Comparison of ENCODE assay signal across 19 mouse cellular contexts in genomic region chr8:28400141-28400540, GRCm38 (mm10).
DNase-seq lines count a peak whose midpoint lies in the region; ATAC-seq and TF ChIP-seq lines count a peak whose summit lies in the region.
"Had no signal": no experiment of that assay in that cellular context is flagged by ENCODE, and none has a peak within 500 bp of the region (broad histone marks: within the 10 kb centered on the region; RNA-seq: fewer than 3 reads in every experiment).

No protein-coding gene starts in this region.

- H3K79me2 ChIP-seq in heart, adult 2 months (replicated peaks; ENCODE audit: control insufficient read depth, insufficient read depth, low read length), result no peaks in the 10 kb centered on the region

- TF ChIP-seq CTCF in heart, adult 2 months (IDR thresholded peaks at IDR 0.05), result no peak
- TF ChIP-seq CTCF in brain, embryonic 14.5 days (IDR thresholded peaks at IDR 0.05; ENCODE audit: borderline replicate concordance, extremely low read depth, insufficient read depth, insufficient read length), result no peak

- H3K4me1 ChIP-seq in heart, embryonic 11.5 days (ENCODE audit: control insufficient read depth, insufficient read depth, low read length), result peaks cover 4% of the 10 kb centered on the region; the same call in 1 of the 2 replicates
- peaks cover 7% of the 10 kb centered on the region; the same call in 1 of the 2 replicates for H3K4me1 ChIP-seq in heart, embryonic 15.5 days (replicated peaks)
- H3K4me1 ChIP-seq in heart, adult 2 months (ENCODE audit: control insufficient read depth, insufficient read depth, low read length), result no peaks in the 10 kb centered on the region
- H3K4me1 ChIP-seq in midbrain, embryonic 10.5 days, result no peaks in the 10 kb centered on the region
- H3K4me1 ChIP-seq: heart, embryonic 10.5 days; hindbrain, embryonic 13.5 days; intestine, embryonic 15.5 days had no signal

- H3K4me2 ChIP-seq in heart, embryonic 11.5 days, result no peak overlapping the region
- no peak overlapping the region for H3K4me2 ChIP-seq in heart, embryonic 15.5 days
- H3K4me2 ChIP-seq: forebrain, embryonic 13.5 days; hindbrain, embryonic 13.5 days; intestine, embryonic 15.5 days had no signal

- H3K27me3 ChIP-seq in heart, embryonic 11.5 days (ENCODE audit: control insufficient read depth, insufficient read depth, low read length), result no peaks in the 10 kb centered on the region
- H3K27me3 ChIP-seq in heart, embryonic 15.5 days, result no peaks in the 10 kb centered on the region
- no peaks in the 10 kb centered on the region for H3K27me3 ChIP-seq in heart, adult 2 months (ENCODE audit: control insufficient read depth, insufficient read depth, low read length)
- H3K27me3 ChIP-seq in midbrain, embryonic 10.5 days (ENCODE audit: low read depth, poor library complexity, severe bottlenecking), result no peaks in the 10 kb centered on the region
- H3K27me3 ChIP-seq: forebrain, embryonic 13.5 days; hindbrain, embryonic 13.5 days; intestine, embryonic 15.5 days had no signal

- H3K4me3 ChIP-seq in heart, embryonic 11.5 days (ENCODE audit: low read depth, low read length), result no peak overlapping the region
- H3K4me3 ChIP-seq in heart, embryonic 15.5 days, result no peak overlapping the region
- H3K4me3 ChIP-seq in heart, adult 2 months, result no peak overlapping the region
- H3K4me3 ChIP-seq in midbrain, embryonic 10.5 days, result no peak overlapping the region
- H3K4me3 ChIP-seq: forebrain, embryonic 13.5 days; heart, embryonic 10.5 days; hindbrain, embryonic 13.5 days; intestine, embryonic 15.5 days had no signal

- no peak for TF ChIP-seq EP300 in heart, adult 2 months (IDR thresholded peaks at IDR 0.05; ENCODE audit: insufficient read depth, low read depth, low read length)

- H3K36me3 ChIP-seq in heart, embryonic 11.5 days (ENCODE audit: control insufficient read depth, insufficient read depth, low read length), result no peaks in the 10 kb centered on the region
- no peaks in the 10 kb centered on the region for H3K36me3 ChIP-seq in heart, embryonic 15.5 days
- H3K36me3 ChIP-seq in heart, adult 2 months (ENCODE audit: control insufficient read depth, insufficient read depth, low read length), result no peaks in the 10 kb centered on the region
- H3K36me3 ChIP-seq in midbrain, embryonic 10.5 days, result no peaks in the 10 kb centered on the region
- H3K36me3 ChIP-seq: heart, embryonic 10.5 days; hindbrain, embryonic 13.5 days; intestine, embryonic 15.5 days had no signal

- 0 out of 2 replicates have a peak overlapping the region, but pooled peaks have one; percentile 7 for H3K27ac ChIP-seq in heart, embryonic 11.5 days (ENCODE audit: low read depth, low read length)
- H3K27ac ChIP-seq in heart, embryonic 15.5 days, result peak overlapping the region; percentile 57
- H3K27ac ChIP-seq in heart, adult 2 months, result no peak overlapping the region
- H3K27ac ChIP-seq in midbrain, embryonic 10.5 days (replicated peaks), result no peak overlapping the region
- H3K27ac ChIP-seq: forebrain, embryonic 13.5 days; heart, embryonic 10.5 days; hindbrain, embryonic 13.5 days; intestine, embryonic 15.5 days had no signal

- intact Hi-C loops in heart, postnatal 25 days (cut with DNase I), result no loop called here
- intact Hi-C loops in heart, adult 2 months (cut with DNase I), result no loop called here

- WGBS in heart, embryonic 11.5 days (ENCODE audit: insufficient replicate concordance), result 31% methylated on average over 1 of the region's 1 CpGs
- WGBS in heart, embryonic 15.5 days, result 18% methylated on average over 1 of the region's 1 CpGs
- WGBS in heart, adult 2 months, result 36% methylated on average over 1 of the region's 1 CpGs
- WGBS in midbrain, embryonic 10.5 days, result 76% methylated on average over 1 of the region's 1 CpGs

- no peak for ATAC-seq in heart, embryonic 11.5 days (replicated peaks; ENCODE audit: insufficient number of reproducible peaks, low FRiP score, low TSS enrichment)
- no peak for ATAC-seq in heart, embryonic 15.5 days (replicated peaks; ENCODE audit: insufficient number of reproducible peaks, insufficient read depth, low FRiP score, low read depth)
- ATAC-seq: forebrain, embryonic 13.5 days; intestine, embryonic 15.5 days had no signal

- no peak for DNase-seq in heart, postnatal 25 days (ENCODE audit: low spot score)
- DNase-seq in heart, adult 2 months, result no peak
- peak; percentile 20 for DNase-seq in brain, adult 2 months (ENCODE audit: low read depth, low spot score)
- peak; percentile 62 for DNase-seq in brain, embryonic 14.5 days (ENCODE audit: low read depth)
- no peak for DNase-seq in adrenal gland, postnatal 25 days
- no peak for DNase-seq in midbrain, embryonic 10.5 days (ENCODE audit: low spot score)
- DNase-seq: adrenal gland, adult 2 months; adrenal gland, postnatal 36 days; cerebellum, adult 11-12 months; cerebellum, adult 9-10 months; cerebellum, postnatal 25 days; gastrocnemius, postnatal 14 days; kidney, adult 18-20 months had no signal

- H3K9me3 ChIP-seq in heart, embryonic 11.5 days (replicated peaks; ENCODE audit: control insufficient read depth, low read length), result no peaks in the 10 kb centered on the region
- no peaks in the 10 kb centered on the region for H3K9me3 ChIP-seq in heart, embryonic 15.5 days (replicated peaks)
- no peaks in the 10 kb centered on the region for H3K9me3 ChIP-seq in midbrain, embryonic 10.5 days (replicated peaks)
- H3K9me3 ChIP-seq: forebrain, embryonic 13.5 days; heart, embryonic 10.5 days; hindbrain, embryonic 13.5 days; intestine, embryonic 15.5 days had no signal

- no peak for TF ChIP-seq POLR2A in heart, adult 2 months (IDR thresholded peaks at IDR 0.05; ENCODE audit: insufficient read depth, low read depth, low read length)
- no peak for TF ChIP-seq POLR2A in brain, embryonic 14.5 days (IDR thresholded peaks at IDR 0.05; ENCODE audit: borderline replicate concordance, extremely low read depth, insufficient read depth, insufficient read length, poor library complexity, severe bottlenecking)

- H3K9ac ChIP-seq in heart, embryonic 11.5 days (ENCODE audit: low read depth, low read length), result no peak overlapping the region
- no peak overlapping the region for H3K9ac ChIP-seq in heart, embryonic 15.5 days
- H3K9ac ChIP-seq in heart, adult 2 months (ENCODE audit: low read depth, low read length), result no peak overlapping the region
- H3K9ac ChIP-seq: forebrain, embryonic 13.5 days; hindbrain, embryonic 13.5 days; intestine, embryonic 15.5 days had no signal

Comparison
In these comparisons a context has a peak if more than half of its experiments do, and no peak if none do; other contexts are left out.
1. H3K27ac ChIP-seq: peak in heart, embryonic 11.5 days (single experiment) and heart, embryonic 15.5 days (single experiment); none in heart, adult 2 months (single experiment) and midbrain, embryonic 10.5 days (single experiment).
2. DNase-seq: peak in brain, adult 2 months (single experiment) and brain, embryonic 14.5 days (single experiment); none in heart, postnatal 25 days (single experiment), heart, adult 2 months (0 of 2), adrenal gland, postnatal 25 days (single experiment) and midbrain, embryonic 10.5 days (single experiment).